Mouse (Mus musculus) heart, postnatal 0 days (tissue): ENCODE measurements around the gene Pbx2.

ENCODE experiments used
- CTCF ChIP-seq: IDR thresholded peaks from 2 replicates; pipeline ENCODE4 v1.5.1; 2016; ENCODE audit warnings: antibody characterized with exemption, control low read depth, low read depth
- EP300 ChIP-seq: IDR thresholded peaks from 2 replicates; pipeline ENCODE4 v1.6.1; 2016; ENCODE audit warnings: antibody characterized with exemption, low read depth

DNA sequence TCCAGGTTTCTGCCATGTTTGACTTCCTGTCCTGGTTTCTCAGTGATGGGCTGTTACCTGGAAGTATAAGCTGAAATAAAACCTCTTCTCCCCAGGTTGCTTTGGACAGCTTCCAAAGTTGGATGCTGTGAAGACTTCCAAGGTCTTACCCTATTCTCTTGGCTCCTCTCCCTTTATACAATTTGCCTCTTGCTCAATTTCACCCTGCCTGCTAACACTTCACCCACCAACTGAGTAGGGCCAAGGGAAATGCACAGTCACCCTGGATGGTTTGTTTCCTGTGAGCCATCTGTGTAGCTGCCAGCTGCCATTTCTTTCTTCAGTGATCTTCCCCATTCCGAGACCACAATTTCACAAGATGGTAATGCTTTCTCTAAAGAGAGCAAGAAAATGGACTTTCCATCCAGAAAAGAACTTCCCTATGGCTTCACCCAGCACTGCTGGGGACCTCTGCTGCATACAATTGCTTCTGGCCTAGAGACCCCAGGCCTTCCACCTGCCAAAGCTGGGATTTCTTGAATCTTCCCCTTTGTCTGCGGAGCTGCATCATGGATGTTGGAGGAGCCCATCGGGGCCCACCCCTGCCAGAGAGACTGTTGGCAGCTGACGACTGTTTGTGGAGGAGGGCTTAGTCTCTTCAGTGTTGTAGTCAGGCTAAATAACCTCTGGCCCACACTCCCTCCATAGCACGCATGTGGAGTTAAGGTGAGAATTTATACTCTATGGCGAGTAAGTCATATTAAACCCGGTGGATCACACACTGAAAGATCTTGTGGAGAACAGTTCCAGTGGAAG is 48.6 kb downstream of the Pbx2 start:
- no peak for TF ChIP-seq CTCF
- no peak for TF ChIP-seq EP300
